Mouse (Mus musculus) forebrain, embryonic 10.5 days (tissue): ENCODE data around the gene 1700074P13Rik. TPM values are rescaled to one million over a fixed set of nuclear protein-coding genes. Genes with fewer than 3 reads are reported as not detected.

Source experiments
- polyA plus RNA-seq: library from polyadenylated mRNA; unstranded; fragments of >200 nt; fragmentation: Nextera tagmentation; extraction: Ambion mirVana; gene quantifications from 2 replicates; pipeline ENCODE4 v1.2.1, GENCODE M21; 2016

Gene 1700074P13Rik
- polyA plus RNA-seq, 1 experiment from 2014 or later: not detected

Other genes with a start within 250 kb of the 1700074P13Rik start
- not detected in 2 replicates for gene Moxd2, start 53.1 kb downstream of the 1700074P13Rik start, polyA plus RNA-seq
- not detected in 2 replicates for gene Prss58, start 40.2 kb downstream of the 1700074P13Rik start, polyA plus RNA-seq
- gene Gm4744, start 11.3 kb upstream of the 1700074P13Rik start, polyA plus RNA-seq: not detected in 2 replicates
- gene 1810009J06Rik, start 24.2 kb upstream of the 1700074P13Rik start, polyA plus RNA-seq: not detected in 2 replicates
- not detected in 2 replicates for gene Gm2663, start 58.9 kb upstream of the 1700074P13Rik start, polyA plus RNA-seq
- not detected in 2 replicates for gene 2210010C04Rik, start 95.0 kb upstream of the 1700074P13Rik start, polyA plus RNA-seq